Mouse (Mus musculus): ENCODE measurements around the gene Cenpn. TPM values are rescaled to one million over a fixed set of nuclear protein-coding genes. Genes with fewer than 3 reads are reported as not detected.

Cenpn gene
- polyA plus RNA-seq, 1 experiment: 2.5 TPM

DNA sequence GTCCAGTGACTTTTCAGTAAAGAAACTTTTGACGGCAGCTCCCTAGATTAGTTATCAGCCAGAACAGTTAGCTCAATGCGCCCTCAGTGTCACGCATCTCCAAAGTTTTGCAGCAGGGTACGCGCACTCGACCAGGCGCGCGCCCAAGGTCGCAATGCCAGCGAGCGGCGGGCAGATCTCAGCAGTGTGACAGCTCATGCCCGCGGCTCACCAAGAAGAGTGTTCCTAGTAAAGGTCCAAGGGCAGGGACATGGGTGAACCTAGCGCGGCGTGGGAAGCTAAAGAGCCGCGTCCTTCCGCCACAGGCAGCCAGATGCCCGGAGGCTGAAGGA, 559 bp upstream of the Cenpn start:
- under 1% methylated on average over 22 of the region's 22 CpGs for WGBS
- H3K27ac ChIP-seq (ENCODE audit: insufficient read depth, low read length): peak overlapping the region; percentile 87

DNA sequence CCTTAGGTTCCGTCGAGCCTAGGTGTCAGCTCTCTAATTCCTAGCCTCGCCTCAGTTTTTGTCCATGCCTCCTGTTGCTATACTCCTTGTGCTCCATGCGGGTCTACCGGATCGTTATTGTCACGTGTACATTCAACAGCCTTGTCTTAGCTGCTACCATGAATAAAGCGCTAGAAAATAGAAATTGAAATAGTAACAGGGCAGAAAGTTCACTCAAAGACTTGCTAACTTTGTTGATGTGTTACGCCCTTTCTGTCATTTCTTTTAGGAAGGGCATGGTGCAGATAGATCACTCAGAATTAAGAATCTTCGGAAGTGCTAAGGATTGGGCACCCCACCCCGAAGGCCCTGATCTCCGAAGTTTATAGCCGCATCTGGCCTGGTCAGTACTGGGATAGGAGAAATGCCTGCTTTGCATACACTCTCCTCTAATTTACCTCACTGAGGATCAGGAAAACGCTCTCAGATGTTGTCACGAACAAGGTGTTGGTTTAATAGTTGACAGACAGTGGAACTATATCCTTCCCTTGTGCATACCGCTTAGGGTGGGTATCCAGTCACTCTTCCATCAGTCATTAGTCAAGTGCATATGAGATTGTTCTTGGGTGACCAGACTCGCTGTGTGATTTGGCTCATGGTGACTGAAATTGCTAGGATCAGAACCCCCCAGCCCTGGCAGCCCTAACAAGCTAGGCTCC, 679 bp downstream of the Cenpn start:
- DNase-seq: no peak
- Histone ChIP-seq H3K27me3 (ENCODE audit: control insufficient read depth, insufficient read depth, low read length) (no peaks in the 10 kb centered on the region), H3K27ac (ENCODE audit: insufficient read depth, low read length) (no peak overlapping the region), H3K4me3 (replicated peaks; ENCODE audit: insufficient read depth, low read depth, low read length) (peak overlapping the region; percentile 89), H3K4me1 (ENCODE audit: control insufficient read depth, insufficient read depth, low read length) (peaks cover 2% of the 10 kb centered on the region; the same call in 1 of the 2 replicates)
- WGBS: 27% methylated on average over 17 of the region's 17 CpGs
- no peak for TF ChIP-seq POLR2A (IDR thresholded peaks at IDR 0.05; ENCODE audit: borderline replicate concordance, insufficient read depth, low read length)
- no peak for TF ChIP-seq CTCF (IDR thresholded peaks at IDR 0.05; ENCODE audit: borderline replicate concordance, insufficient read depth, low read depth, low read length)

More for the DNA sequence above, 559 bp upstream of the Cenpn start:
- TF ChIP-seq POLR2A (IDR thresholded peaks at IDR 0.05; ENCODE audit: borderline replicate concordance, insufficient read depth, low read length) (no peak), CTCF (IDR thresholded peaks at IDR 0.05; ENCODE audit: borderline replicate concordance, insufficient read depth, low read depth, low read length) (no peak)
- no peak for DNase-seq
- Histone ChIP-seq H3K4me3 (replicated peaks; ENCODE audit: insufficient read depth, low read depth, low read length) (peak overlapping the region; percentile 89), H3K4me1 (ENCODE audit: control insufficient read depth, insufficient read depth, low read length) (peaks cover 2% of the 10 kb centered on the region; the same call in 1 of the 2 replicates), H3K27me3 (ENCODE audit: control insufficient read depth, insufficient read depth, low read length) (no peaks in the 10 kb centered on the region)

DNA sequence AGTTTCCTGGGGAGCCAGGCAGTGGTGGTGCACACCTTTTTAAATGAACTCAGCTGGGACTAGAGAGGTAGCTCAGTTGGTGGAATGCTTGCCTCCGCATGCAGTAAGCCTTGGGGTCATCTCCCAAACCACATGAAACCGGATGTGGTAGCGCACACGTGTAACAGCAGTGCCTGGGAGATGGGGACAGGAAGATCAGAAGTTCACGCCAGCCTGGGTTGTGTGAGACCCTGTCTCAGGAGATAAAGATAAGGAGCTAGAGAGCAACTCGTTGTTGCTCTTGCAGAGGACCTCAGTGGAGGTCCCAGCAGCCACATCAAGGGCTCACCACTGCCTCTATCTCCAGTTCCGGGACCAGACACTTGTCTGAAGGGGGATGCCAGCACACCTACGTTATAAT, 2.0 kb downstream of the Cenpn start:
- H3K4me3 ChIP-seq (replicated peaks; ENCODE audit: insufficient read depth, low read depth, low read length): no peak overlapping the region
- H3K4me1 ChIP-seq (ENCODE audit: control insufficient read depth, insufficient read depth, low read length): peaks cover 2% of the 10 kb centered on the region; the same call in 1 of the 2 replicates
- no peak overlapping the region for H3K27ac ChIP-seq (ENCODE audit: insufficient read depth, low read length)
- WGBS: 93% methylated on average over 8 of the region's 8 CpGs
- DNase-seq: no peak
- no peak for TF ChIP-seq POLR2A (IDR thresholded peaks at IDR 0.05; ENCODE audit: borderline replicate concordance, insufficient read depth, low read length)
- no peak for TF ChIP-seq CTCF (IDR thresholded peaks at IDR 0.05; ENCODE audit: borderline replicate concordance, insufficient read depth, low read depth, low read length)
- no peaks in the 10 kb centered on the region for H3K27me3 ChIP-seq (ENCODE audit: control insufficient read depth, insufficient read depth, low read length)

DNA sequence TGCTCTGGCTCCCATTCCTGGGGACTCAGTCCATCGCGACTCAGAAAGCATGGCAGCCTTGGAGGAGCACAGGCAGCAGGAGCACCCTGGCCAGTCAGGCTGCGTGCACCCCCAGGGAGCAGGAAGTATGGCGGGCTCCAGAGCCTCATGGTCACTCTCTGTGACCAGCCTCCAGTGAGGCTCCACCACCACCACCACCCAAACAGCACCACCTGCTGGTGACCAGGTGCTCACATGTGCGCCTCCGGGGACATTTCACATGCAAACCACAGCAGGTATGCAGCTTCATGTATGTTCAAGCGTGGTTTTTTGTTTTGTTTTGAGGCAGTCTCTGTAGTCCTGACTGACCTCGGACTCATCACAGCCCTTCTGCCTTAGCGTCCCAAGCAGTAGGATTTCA, 6.3 kb downstream of the Cenpn start:
- TF ChIP-seq POLR2A (IDR thresholded peaks at IDR 0.05; ENCODE audit: borderline replicate concordance, insufficient read depth, low read length) (no peak), CTCF (IDR thresholded peaks at IDR 0.05; ENCODE audit: borderline replicate concordance, insufficient read depth, low read depth, low read length) (peak; percentile 40; the same call in 1 of the 2 replicates)
- Histone ChIP-seq H3K27ac (ENCODE audit: insufficient read depth, low read length) (no peak overlapping the region), H3K27me3 (ENCODE audit: control insufficient read depth, insufficient read depth, low read length) (no peaks in the 10 kb centered on the region), H3K4me1 (ENCODE audit: control insufficient read depth, insufficient read depth, low read length) (no peaks in the 10 kb centered on the region), H3K4me3 (replicated peaks; ENCODE audit: insufficient read depth, low read depth, low read length) (no peak overlapping the region)
- no peak for DNase-seq
- 84% methylated on average over 9 of the region's 9 CpGs for WGBS

DNA sequence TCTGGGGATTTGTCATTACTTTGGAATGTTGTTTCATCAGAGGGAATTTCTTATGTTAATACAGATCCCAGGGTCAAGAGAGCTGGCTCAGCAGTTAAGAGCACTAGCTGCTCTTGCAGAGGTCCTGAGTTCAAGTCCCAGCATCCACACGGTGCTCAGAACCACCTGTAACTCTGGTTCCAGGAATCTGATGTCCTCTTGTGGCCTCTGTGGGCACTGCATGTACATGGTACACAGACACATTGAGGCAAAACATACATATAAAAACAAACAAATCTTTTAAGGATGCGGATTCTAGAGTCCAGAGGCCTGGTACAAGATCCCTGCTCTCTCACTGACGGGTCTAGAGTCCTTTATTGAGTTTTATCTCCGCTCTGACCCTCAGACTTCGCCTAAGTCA, 7.1 kb downstream of the Cenpn start:
- Histone ChIP-seq H3K4me3 (replicated peaks; ENCODE audit: insufficient read depth, low read depth, low read length) (no peak overlapping the region), H3K27ac (ENCODE audit: insufficient read depth, low read length) (no peak overlapping the region), H3K4me1 (ENCODE audit: control insufficient read depth, insufficient read depth, low read length) (no peaks in the 10 kb centered on the region), H3K27me3 (ENCODE audit: control insufficient read depth, insufficient read depth, low read length) (no peaks in the 10 kb centered on the region)
- no peak for TF ChIP-seq POLR2A (IDR thresholded peaks at IDR 0.05; ENCODE audit: borderline replicate concordance, insufficient read depth, low read length)
- no peak for TF ChIP-seq CTCF (IDR thresholded peaks at IDR 0.05; ENCODE audit: borderline replicate concordance, insufficient read depth, low read depth, low read length)
- WGBS: 90% methylated on average over 5 of the region's 5 CpGs
- no peak for DNase-seq

DNA sequence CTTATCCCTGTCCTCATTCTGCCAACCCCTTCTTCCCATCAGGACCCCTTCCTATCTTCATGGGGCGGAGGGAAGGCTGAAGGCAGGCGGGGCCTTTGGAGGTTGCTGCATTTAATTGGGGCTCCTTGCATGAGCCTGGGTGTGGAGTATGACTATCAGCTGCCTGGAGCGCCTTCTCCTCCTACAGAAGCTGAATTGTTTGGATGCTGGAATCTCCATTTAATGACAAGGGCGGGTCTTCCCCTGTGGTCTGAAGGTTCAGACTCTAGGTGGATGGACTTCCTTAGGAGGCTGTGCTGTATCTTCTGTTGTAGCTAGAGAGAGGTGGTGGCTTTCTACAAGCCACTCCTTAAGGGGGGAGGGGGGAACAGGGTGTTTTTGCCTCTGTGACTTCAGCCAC, 13.4 kb downstream of the Cenpn start:
- DNase-seq: no peak
- H3K27ac ChIP-seq (ENCODE audit: insufficient read depth, low read length): no peak overlapping the region
- over 99% methylated on average over 4 of the region's 4 CpGs for WGBS
- no peaks in the 10 kb centered on the region for H3K4me1 ChIP-seq (ENCODE audit: control insufficient read depth, insufficient read depth, low read length)
- H3K27me3 ChIP-seq (ENCODE audit: control insufficient read depth, insufficient read depth, low read length): no peaks in the 10 kb centered on the region
- no peak for TF ChIP-seq CTCF (IDR thresholded peaks at IDR 0.05; ENCODE audit: borderline replicate concordance, insufficient read depth, low read depth, low read length)
- TF ChIP-seq POLR2A (IDR thresholded peaks at IDR 0.05; ENCODE audit: borderline replicate concordance, insufficient read depth, low read length): no peak
- no peak overlapping the region for H3K4me3 ChIP-seq (replicated peaks; ENCODE audit: insufficient read depth, low read depth, low read length)

DNA sequence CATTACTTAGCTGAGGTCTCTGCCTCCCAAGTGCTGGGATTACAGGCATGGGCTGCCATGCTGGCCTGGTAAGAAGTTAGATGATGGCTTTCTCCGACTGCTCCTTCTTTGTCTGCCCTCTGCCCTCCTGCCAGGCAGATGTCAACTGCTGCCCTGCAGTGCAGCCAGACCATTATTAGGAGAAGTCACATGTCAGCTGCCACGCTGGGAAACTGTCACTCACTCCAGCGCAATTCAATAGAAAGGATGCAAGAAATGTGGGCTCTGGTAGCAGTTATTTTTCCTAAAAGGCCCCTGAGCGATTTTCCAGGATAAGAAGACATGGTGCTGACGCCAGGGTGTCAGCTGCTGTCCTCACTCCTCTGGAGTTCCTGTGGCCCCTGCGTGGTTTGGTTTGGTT, 14.0 kb downstream of the Cenpn start:
- no peak overlapping the region for H3K4me3 ChIP-seq (replicated peaks; ENCODE audit: insufficient read depth, low read depth, low read length)
- WGBS: 34% methylated on average over 6 of the region's 6 CpGs
- no peaks in the 10 kb centered on the region for H3K27me3 ChIP-seq (ENCODE audit: control insufficient read depth, insufficient read depth, low read length)
- H3K4me1 ChIP-seq (ENCODE audit: control insufficient read depth, insufficient read depth, low read length): no peaks in the 10 kb centered on the region
- TF ChIP-seq CTCF (IDR thresholded peaks at IDR 0.05; ENCODE audit: borderline replicate concordance, insufficient read depth, low read depth, low read length) (no peak), POLR2A (IDR thresholded peaks at IDR 0.05; ENCODE audit: borderline replicate concordance, insufficient read depth, low read length) (no peak)
- DNase-seq: no peak
- H3K27ac ChIP-seq (ENCODE audit: insufficient read depth, low read length): no peak overlapping the region

DNA sequence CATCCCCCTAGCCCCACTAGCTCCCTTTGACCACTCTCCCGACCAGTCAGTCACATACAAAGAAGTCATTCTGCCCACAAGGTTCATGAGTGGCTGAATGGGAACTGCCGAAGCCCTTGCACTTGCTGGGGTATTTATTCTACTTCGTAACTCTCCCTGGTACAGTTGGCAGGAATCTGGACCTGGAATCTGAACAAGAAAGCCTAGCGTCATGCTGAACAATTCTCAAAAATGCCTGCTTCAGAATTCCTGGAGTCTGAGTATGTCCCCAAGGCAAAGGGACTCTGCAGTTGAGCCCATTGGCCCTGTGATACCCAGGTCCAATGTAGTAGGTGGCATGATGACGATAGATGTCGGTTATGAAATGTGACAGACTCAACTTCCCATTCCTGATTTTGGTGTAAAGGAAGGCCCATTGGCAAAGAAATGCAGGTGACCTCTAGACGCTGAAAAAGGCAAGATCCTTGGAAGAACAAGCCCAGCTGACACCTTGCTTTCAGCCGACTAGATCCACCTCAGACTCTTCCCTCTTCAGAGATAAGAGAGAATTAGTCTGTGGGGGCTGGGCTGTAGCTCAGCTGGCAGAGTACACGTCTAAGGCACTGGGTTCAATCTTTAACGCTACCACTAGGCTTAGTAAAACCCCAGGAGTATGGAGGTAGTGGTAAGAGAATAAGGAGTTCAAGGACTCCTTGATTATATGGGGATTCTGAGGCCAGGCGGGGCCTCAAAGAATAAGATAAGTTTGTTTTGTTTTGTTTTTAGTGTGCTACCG, 20.9 kb downstream of the Cenpn start:
- 74% methylated on average over 12 of the region's 12 CpGs for WGBS
- Histone ChIP-seq H3K4me3 (replicated peaks; ENCODE audit: insufficient read depth, low read depth, low read length) (no peak overlapping the region), H3K27ac (ENCODE audit: insufficient read depth, low read length) (no peak overlapping the region), H3K4me1 (ENCODE audit: control insufficient read depth, insufficient read depth, low read length) (peaks cover 10% of the 10 kb centered on the region), H3K27me3 (ENCODE audit: control insufficient read depth, insufficient read depth, low read length) (no peaks in the 10 kb centered on the region)
- TF ChIP-seq POLR2A (IDR thresholded peaks at IDR 0.05; ENCODE audit: borderline replicate concordance, insufficient read depth, low read length) (no peak), CTCF (IDR thresholded peaks at IDR 0.05; ENCODE audit: borderline replicate concordance, insufficient read depth, low read depth, low read length) (no peak)
- DNase-seq: no peak

All from cerebellum, adult 2 months (tissue).